Mouse (Mus musculus) lung, postnatal 36 days (tissue): ENCODE results near the gene Ccdc61.
"Not testable (repeated sequence)": the region's sequence is repeated elsewhere in the genome, so short reads cannot be mapped to it uniquely, and the experiment has no call there.

Experiments used
- DNase-seq: peaks from one replicate; pipeline ENCODE4 v3.0.0; 2022; ENCODE audit warnings: mixed read lengths

Gene Ccdc61

DNA sequence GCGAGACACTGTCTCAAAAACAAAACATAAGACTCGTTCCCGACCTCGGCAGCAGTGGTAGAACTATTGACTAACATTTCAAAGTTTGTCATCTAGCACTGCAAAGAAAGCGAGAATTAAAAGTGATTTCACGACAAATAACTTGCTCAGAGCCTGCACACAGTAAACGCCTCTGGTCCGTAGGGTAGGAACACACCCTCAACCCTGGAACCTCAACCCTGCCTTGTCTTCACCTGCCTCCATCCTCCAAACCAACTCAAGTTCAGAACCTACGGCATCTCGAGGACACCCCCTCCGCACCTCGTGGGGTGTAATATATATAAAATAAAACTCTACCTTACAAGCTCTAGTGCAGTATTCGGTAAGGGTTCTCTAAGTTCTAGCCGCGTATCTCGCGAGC, 418 bp downstream of the Ccdc61 start:
- DNase-seq, result no peak

GRCm38 (mm10) chr7:18904971-18905370, 5.2 kb downstream of the Ccdc61 start:
- no peak for DNase-seq

- DNase-seq, result no peak
These were observed 7.7 kb downstream of the Ccdc61 start for GRCm38 (mm10) chr7:18902486-18902885.

DNA sequence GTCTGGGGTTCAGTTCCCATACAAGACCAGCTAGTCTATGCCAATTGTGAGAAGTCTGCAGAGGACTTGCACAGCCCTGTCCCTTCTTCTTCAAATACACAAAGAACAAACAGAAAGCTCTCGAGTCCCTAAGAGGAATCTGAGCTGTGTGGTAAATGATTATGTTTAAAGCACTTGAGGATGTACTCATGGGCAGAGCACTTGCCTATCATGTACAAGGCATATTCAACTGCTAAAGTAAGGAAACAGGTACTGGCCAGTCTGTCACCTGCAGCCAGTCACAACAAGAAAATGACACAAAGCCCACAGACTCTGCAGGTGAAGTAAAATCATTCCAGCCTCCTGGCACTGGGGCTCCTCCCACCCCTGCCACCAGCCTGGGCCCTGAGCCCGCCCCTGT, 9.7 kb downstream of the Ccdc61 start:
- DNase-seq, result no peak

DNA sequence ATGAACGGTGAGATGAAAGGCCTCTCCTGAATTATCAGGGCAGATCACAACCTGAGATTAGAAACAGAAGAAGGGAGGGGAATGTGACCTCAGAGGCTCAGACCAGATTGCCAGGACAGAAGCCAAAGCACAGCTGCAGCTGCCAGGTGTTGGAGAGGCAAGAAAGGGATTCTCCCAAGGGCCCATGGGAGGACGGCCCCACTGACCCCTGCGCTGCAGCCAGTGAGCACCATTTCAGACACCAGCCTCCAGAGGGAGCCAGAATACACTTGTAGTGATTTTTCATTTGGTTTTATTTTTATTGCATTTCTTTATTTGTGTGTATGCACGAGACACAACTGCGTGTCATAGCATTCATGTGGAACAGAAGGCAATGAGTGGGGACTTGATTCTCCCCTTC, 13.7 kb downstream of the Ccdc61 start:
- peak; percentile 61 for DNase-seq

GRCm38 (mm10) chr7:18893651-18894430, 16.4 kb downstream of the Ccdc61 start:
- DNase-seq, result peak; percentile 82

DNA sequence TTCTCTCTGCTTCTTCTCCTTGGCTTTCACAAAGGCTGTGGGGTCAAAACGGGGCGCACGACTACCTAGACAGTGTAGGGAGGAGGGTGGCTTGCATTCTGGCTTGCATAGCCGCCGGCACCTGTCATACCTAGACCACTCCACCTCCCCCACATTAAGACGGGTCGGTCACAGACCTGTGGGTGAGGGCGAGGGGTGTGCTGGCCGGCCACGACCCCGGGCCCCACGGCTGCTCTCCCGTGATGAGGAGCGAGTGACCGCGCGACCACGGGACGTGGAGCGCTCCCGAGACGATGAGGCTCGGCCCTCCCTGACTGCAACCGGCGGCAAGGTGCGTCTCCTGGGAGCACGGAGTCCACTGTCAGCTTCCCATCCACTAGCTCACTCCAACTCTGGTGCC, 17.2 kb downstream of the Ccdc61 start:
- no peak for DNase-seq

- DNase-seq, result peak; percentile 92
These were observed 18.2 kb downstream of the Ccdc61 start for GRCm38 (mm10) chr7:18891872-18892599.

GRCm38 (mm10) chr7:18890848-18891247, 19.4 kb downstream of the Ccdc61 start:
- no peak for DNase-seq

GRCm38 (mm10) chr7:18886963-18887362, 23.3 kb downstream of the Ccdc61 start:
- no peak for DNase-seq

DNA sequence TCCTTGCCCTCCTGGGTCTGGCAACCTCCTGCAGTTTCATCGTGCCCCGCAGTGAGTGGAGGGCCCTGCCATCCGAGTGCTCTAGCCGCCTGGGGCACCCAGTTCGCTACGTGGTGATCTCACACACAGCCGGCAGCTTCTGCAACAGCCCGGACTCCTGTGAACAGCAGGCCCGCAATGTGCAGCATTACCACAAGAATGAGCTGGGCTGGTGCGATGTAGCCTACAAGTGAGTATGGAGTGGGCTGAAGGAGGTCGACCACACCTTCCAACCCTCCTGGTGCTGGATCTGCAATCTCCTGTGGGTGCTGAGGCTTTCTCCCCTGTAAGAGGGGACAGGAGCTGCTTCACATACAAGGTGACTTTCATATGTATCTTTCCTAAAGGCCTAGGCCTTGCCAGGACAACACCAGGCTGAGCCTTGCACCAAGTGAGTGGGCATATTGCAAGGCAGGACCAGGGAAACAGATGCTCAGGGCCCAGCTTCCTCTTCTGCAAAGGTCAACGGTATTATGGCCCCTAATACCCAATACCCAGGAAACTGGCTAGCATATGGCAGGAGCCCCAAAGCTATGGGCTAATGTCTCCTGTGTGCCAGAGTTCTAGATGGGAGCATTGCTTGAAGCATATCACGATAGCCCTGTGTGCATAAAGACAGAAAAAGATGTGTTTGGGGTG, 25.3 kb downstream of the Ccdc61 start:
- no peak for DNase-seq

GRCm38 (mm10) chr7:18883991-18884744, 26.0 kb downstream of the Ccdc61 start:
- peak; percentile 67 for DNase-seq

DNA sequence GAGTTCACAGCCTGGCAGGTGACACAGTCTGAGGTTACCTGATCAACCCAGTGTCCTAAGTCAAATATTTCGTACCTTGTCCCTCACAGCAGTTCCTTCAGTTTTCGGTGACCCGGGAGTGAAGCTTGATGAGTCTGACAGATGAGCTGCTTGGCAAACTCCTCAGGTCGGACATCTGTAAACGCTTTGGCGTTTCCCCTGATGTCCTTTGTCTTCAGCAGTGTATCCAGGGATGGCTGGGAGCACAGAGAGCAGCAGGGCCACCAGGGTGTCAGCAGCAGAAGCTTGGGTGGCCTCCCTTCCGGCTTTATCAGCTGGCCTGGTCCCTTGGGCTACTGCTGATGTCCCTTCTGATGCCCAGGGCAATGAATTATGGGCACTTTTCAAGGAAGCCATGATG, 31.5 kb downstream of the Ccdc61 start:
- no peak for DNase-seq

GRCm38 (mm10) chr7:18875372-18875771, 34.8 kb downstream of the Ccdc61 start:
- no peak for DNase-seq

DNA sequence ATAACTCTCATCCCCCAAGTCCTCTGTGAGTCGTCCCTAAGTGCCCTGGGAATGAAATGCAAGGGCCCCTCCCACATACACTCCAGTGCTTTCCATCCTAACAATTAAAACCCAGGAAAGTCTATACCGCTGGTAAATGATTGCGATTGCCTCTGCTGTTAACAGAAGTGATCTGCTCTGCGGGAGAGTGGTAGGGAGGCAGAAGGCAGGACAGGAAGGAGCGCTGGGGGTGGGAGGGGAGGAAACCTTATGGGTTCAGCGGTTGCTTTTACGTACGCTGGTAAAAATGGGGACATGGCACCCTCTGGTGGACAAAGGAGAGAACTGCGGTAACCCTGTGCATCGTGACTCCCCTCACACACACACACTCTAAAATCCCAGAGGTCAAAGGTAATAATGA, 37.0 kb downstream of the Ccdc61 start:
- peak; percentile 81 for DNase-seq

GRCm38 (mm10) chr7:18872816-18873215, 37.4 kb downstream of the Ccdc61 start:
- no peak for DNase-seq

- peak; percentile 23 for DNase-seq
These were observed 38.0 kb downstream of the Ccdc61 start for GRCm38 (mm10) chr7:18872014-18872802.

- DNase-seq, result not testable (repeated sequence)
These were observed 39.2 kb downstream of the Ccdc61 start, which contains the start of gene Pglyrp1 for GRCm38 (mm10) chr7:18871031-18871430. Gene Pglyrp1, plus strand, starts transcription at chr7:18871331.

- no peak for DNase-seq
These were observed 41.7 kb downstream of the Ccdc61 start for GRCm38 (mm10) chr7:18868491-18868890.

DNA sequence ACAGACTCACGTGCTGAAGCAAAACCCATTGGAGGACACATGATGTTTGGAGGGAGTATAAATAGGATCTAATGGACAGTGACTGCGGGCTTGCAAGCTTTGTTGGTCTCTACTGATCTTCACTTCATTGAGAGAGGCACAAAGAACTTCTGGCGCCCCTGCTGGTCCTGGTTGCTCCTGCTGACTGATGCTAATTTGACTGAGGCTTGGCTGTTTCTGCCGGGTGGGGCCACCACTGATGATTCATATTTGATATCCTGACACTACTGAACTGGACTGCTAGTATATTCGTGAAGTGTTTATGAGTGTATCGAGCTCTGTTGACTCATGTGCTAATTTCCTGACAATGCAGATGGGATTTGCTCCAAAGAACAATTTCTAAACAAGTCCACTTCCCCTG, 47.4 kb downstream of the Ccdc61 start:
- DNase-seq, result peak; percentile 66

- DNase-seq, result peak; percentile 74
These were observed 51.8 kb downstream of the Ccdc61 start for GRCm38 (mm10) chr7:18858310-18858916.

DNA sequence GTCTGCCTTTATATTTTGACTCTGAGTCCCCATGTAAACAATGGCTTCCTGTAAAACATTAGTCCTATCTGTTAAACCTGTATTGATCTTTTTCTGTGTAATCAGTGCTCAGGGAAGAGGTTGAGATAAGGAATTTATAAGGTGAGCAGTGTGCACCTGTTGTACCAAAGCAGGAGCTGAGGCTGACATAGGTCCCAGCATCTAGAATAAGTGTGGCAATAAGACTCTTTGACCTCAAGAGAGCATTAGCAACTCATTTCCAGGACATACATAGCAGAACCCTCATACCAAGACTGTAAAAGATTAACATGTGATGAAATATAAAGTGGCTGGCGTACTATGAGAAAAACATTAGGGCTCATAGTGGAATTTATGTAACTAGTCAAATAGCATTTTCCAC, 61.8 kb downstream of the Ccdc61 start:
- no peak for DNase-seq
